Mouse (Mus musculus) liver, embryonic 14.5 days (tissue): ENCODE results near the gene Pphln1.

Source experiments
- CTCF ChIP-seq: IDR thresholded peaks from 2 replicates; pipeline ENCODE4 v1.5.1; 2016; ENCODE audit warnings: antibody characterized with exemption, low read depth, control low read depth
- EP300 ChIP-seq: IDR thresholded peaks from 2 replicates; pipeline ENCODE4 v1.6.1; 2016; ENCODE audit warnings: antibody characterized with exemption, low read depth

GRCm38 (mm10) chr15:93485252-93485651, 87.1 kb downstream of the Pphln1 start:
- TF ChIP-seq CTCF (no peak), EP300 (no peak)
